Mouse (Mus musculus) hindbrain, embryonic 11.5 days (tissue): ENCODE results near the gene Vars. TPM values are rescaled to one million over a fixed set of nuclear protein-coding genes. Genes with fewer than 3 reads are reported as not detected.

Source experiments
- ATAC-seq: fragments of 200-750 bp; cut with Nextera tagmentation; 2 replicates; pipeline ENCODE4 v1.8.0; 2017; ENCODE audit warnings: mild to moderate bottlenecking, moderate TSS enrichment, moderate library complexity; ENCODE audit not compliant: low FRiP score
- DNase-seq: peaks from one replicate; pipeline ENCODE4 v3.0.0-alpha.2; 2015; ENCODE audit warnings: low spot score
- H3K27ac ChIP-seq: fragments of 300-500 bp; sonication (generic); 2 replicates; pipeline ENCODE4 v1.5.1; 2014; ENCODE audit warnings: mild to moderate bottlenecking, low read depth, low read length
- H3K27me3 ChIP-seq: fragments of 300-500 bp; sonication (generic); 2 replicates; pipeline ENCODE4 v1.6.1; 2014; ENCODE audit warnings: mild to moderate bottlenecking, low read length, moderate library complexity, mixed read lengths; ENCODE audit not compliant: control insufficient read depth, insufficient read depth
- H3K36me3 ChIP-seq: fragments of 300-500 bp; sonication (generic); 2 replicates; pipeline ENCODE4 v1.6.1; 2014; ENCODE audit warnings: mild to moderate bottlenecking, low read length, moderate library complexity, mixed read lengths; ENCODE audit not compliant: control insufficient read depth, insufficient read depth
- H3K4me1 ChIP-seq: fragments of 300-500 bp; sonication (generic); replicated peaks from 2 replicates; pipeline ENCODE4 v1.6.1; 2014; ENCODE audit warnings: low read length, mixed read lengths; ENCODE audit not compliant: control insufficient read depth, insufficient read depth
- H3K4me2 ChIP-seq: fragments of 300-500 bp; sonication (generic); replicated peaks from 2 replicates; pipeline ENCODE4 v1.6.1; 2014; ENCODE audit warnings: mild to moderate bottlenecking, low read depth, low read length
- H3K4me3 ChIP-seq: fragments of 300-500 bp; sonication (generic); 2 replicates; pipeline ENCODE4 v1.5.1; 2014; ENCODE audit warnings: low read depth, low read length
- H3K9ac ChIP-seq: fragments of 300-500 bp; sonication (generic); 2 replicates; pipeline ENCODE4 v1.6.1; 2014; ENCODE audit warnings: low read depth, low read length
- H3K9me3 ChIP-seq: fragments of 300-500 bp; sonication (generic); 2 replicates; pipeline ENCODE4 v1.6.1; 2016; ENCODE audit warnings: low read length; ENCODE audit not compliant: control insufficient read depth
- WGBS: fragments of 180-500 bp; shearing (Covaris S2); extraction: QIAGEN DNeasy Blood & Tissue Kit; methylation state at CpG from one replicate; pipeline ENCODE4 v1.1.7; 2014; 5-methylcytosine and 5-hydroxymethylcytosine counted together
- polyA plus RNA-seq: library from polyadenylated mRNA; unstranded; fragments of >200 nt; fragmentation: Nextera tagmentation; extraction: Ambion mirVana; gene quantifications from 2 replicates; pipeline ENCODE4 v1.2.1, GENCODE M21; 2014

Vars gene
- polyA plus RNA-seq, 1 experiment from 2014 or later: 71.7 TPM

GRCm38 (mm10) chr17:35060071-35060470 is 59.3 kb downstream of the Vars start:
- no peaks in the 10 kb centered on the region for H3K9me3 ChIP-seq
- no peak overlapping the region; the same call in 1 of the 2 replicates for H3K27ac ChIP-seq
- H3K9ac ChIP-seq: peak overlapping the region; percentile 96
- H3K4me2 ChIP-seq: peak overlapping the region; percentile 91
- ATAC-seq (no peak), DNase-seq (no peak)
- WGBS: 33% methylated on average over 14 of the region's 14 CpGs
- peak overlapping the region; percentile 90 for H3K4me3 ChIP-seq
- peaks cover 8% of the 10 kb centered on the region; the same call in 1 of the 2 replicates for H3K36me3 ChIP-seq
- H3K27me3 ChIP-seq: peaks cover 2% of the 10 kb centered on the region; the same call in 1 of the 2 replicates
- H3K4me1 ChIP-seq: peaks cover under 1% of the 10 kb centered on the region; the same call in 1 of the 2 replicates

- WGBS: 56% methylated on average over 22 of the region's 22 CpGs
- Histone ChIP-seq H3K4me3 (peak overlapping the region; percentile 90), H3K36me3 (peaks cover 8% of the 10 kb centered on the region; the same call in 1 of the 2 replicates), H3K9ac (peak overlapping the region; percentile 96; the same call in 1 of the 2 replicates), H3K27me3 (peaks cover 6% of the 10 kb centered on the region), H3K4me2 (peak overlapping the region; percentile 91), H3K4me1 (peaks cover 3% of the 10 kb centered on the region; the same call in 1 of the 2 replicates), H3K9me3 (no peaks in the 10 kb centered on the region), H3K27ac (no peak overlapping the region)
- DNase-seq (peak; percentile 31), ATAC-seq (no peak)
These were observed 60.0 kb downstream of the Vars start for GRCm38 (mm10) chr17:35060737-35061297.

DNA sequence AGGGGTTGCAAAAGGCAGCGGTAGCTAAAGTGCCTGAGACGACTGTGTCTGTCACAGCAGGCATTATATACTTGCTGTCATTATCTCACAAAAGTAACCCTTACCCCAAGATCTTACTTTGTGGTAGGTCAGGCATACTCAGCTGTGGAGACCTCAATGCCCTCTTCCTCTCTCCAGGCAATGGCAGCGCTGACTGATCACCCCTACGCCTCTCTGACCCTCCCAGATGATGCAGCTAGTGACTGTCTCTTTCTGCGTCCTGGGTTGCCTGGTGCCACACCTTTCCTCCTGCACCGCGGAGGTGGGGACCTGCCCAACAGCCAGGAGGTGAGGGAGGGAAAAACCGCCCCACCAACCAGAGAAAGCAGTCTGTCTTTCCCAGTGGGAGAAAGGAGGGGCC is 60.5 kb downstream of the Vars start:
- H3K27ac ChIP-seq: no peak overlapping the region
- no peaks in the 10 kb centered on the region for H3K9me3 ChIP-seq
- H3K4me1 ChIP-seq: peaks cover 3% of the 10 kb centered on the region; the same call in 1 of the 2 replicates
- H3K36me3 ChIP-seq: peaks cover 8% of the 10 kb centered on the region; the same call in 1 of the 2 replicates
- no peak for ATAC-seq
- no peak overlapping the region for H3K4me2 ChIP-seq
- 86% methylated on average over 8 of the region's 8 CpGs for WGBS
- H3K27me3 ChIP-seq: peaks cover 9% of the 10 kb centered on the region
- no peak for DNase-seq
- no peak overlapping the region for H3K9ac ChIP-seq
- H3K4me3 ChIP-seq: no peak overlapping the region

GRCm38 (mm10) chr17:35063466-35063865 is 62.7 kb downstream of the Vars start:
- H3K9me3 ChIP-seq: no peaks in the 10 kb centered on the region
- H3K27ac ChIP-seq: no peak overlapping the region
- DNase-seq (no peak), ATAC-seq (no peak)
- H3K4me1 ChIP-seq: peaks cover 3% of the 10 kb centered on the region; the same call in 1 of the 2 replicates
- no peak overlapping the region for H3K4me2 ChIP-seq
- H3K27me3 ChIP-seq: peaks cover 13% of the 10 kb centered on the region
- H3K4me3 ChIP-seq: no peak overlapping the region
- peaks cover 8% of the 10 kb centered on the region; the same call in 1 of the 2 replicates for H3K36me3 ChIP-seq
- H3K9ac ChIP-seq: no peak overlapping the region
- WGBS: 91% methylated on average over 3 of the region's 3 CpGs

GRCm38 (mm10) chr17:35064378-35064877 is 63.6 kb downstream of the Vars start:
- Histone ChIP-seq H3K4me2 (peak overlapping the region; percentile 54), H3K27me3 (peaks cover 13% of the 10 kb centered on the region), H3K9ac (no peak overlapping the region; the same call in 1 of the 2 replicates), H3K36me3 (peaks cover 8% of the 10 kb centered on the region; the same call in 1 of the 2 replicates), H3K9me3 (no peaks in the 10 kb centered on the region), H3K4me1 (peaks cover 3% of the 10 kb centered on the region; the same call in 1 of the 2 replicates), H3K4me3 (no peak overlapping the region), H3K27ac (no peak overlapping the region)
- 36% methylated on average over 10 of the region's 10 CpGs for WGBS
- DNase-seq: peak; percentile 25
- ATAC-seq: no peak

- peaks cover 3% of the 10 kb centered on the region; the same call in 1 of the 2 replicates for H3K4me1 ChIP-seq
- H3K9me3 ChIP-seq: no peaks in the 10 kb centered on the region
- peak within 1 kb of the TSS; percentile 29 for H3K4me3 ChIP-seq
- H3K9ac ChIP-seq: peak within 1 kb of the TSS; percentile 24
- no peak within 1 kb of the TSS for H3K27ac ChIP-seq
- H3K27me3 ChIP-seq: peaks cover 13% of the 10 kb centered on the region
- DNase-seq (peak; percentile 55), ATAC-seq (0 out of 2 replicates have a peak, but pooled peaks have one; percentile 45)
- peak within 1 kb of the TSS; percentile 54 for H3K4me2 ChIP-seq
- H3K36me3 ChIP-seq: peaks cover 8% of the 10 kb centered on the region; the same call in 1 of the 2 replicates
- WGBS: 1% methylated on average over 48 of the region's 48 CpGs
These were observed 64.5 kb downstream of the Vars start, which contains the start of gene Ly6g6c for GRCm38 (mm10) chr17:35064951-35065947. Ly6g6c (plus strand) TSS chr17:35065388.

Other genes starting within 250 kb of the Vars start
- gene Cyp21a1, start 196.4 kb upstream of the Vars start, polyA plus RNA-seq: not detected in 2 replicates
- 21.7 and 22.7 TPM in 2 replicates for gene Stk19, start 164.0 kb upstream of the Vars start, polyA plus RNA-seq
- gene Dxo, start 164.0 kb upstream of the Vars start, polyA plus RNA-seq: 58.6 and 64.9 TPM in 2 replicates
- gene Skiv2l, start 150.8 kb upstream of the Vars start, polyA plus RNA-seq: 26.9 and 29.9 TPM in 2 replicates
- 117 and 138 TPM in 2 replicates for gene Nelfe, start 150.6 kb upstream of the Vars start, polyA plus RNA-seq
- 1.0 and 2.1 TPM in 2 replicates for gene Cfb, start 138.5 kb upstream of the Vars start, polyA plus RNA-seq
- gene Zbtb12, start 121.5 kb upstream of the Vars start, polyA plus RNA-seq: 2.9 and 3.2 TPM in 2 replicates
- not detected in 2 replicates for gene Gm20547, start 118.9 kb upstream of the Vars start, polyA plus RNA-seq
- gene C2, start 102.7 kb upstream of the Vars start, polyA plus RNA-seq: 0.64 and 1.2 TPM in 2 replicates
- 57.4 and 70.1 TPM in 2 replicates for gene Ehmt2, start 102.5 kb upstream of the Vars start, polyA plus RNA-seq
- 0.12 and 0.29 TPM in 2 replicates for gene Slc44a4, start 86.5 kb upstream of the Vars start, polyA plus RNA-seq
- gene Neu1, start 69.7 kb upstream of the Vars start, polyA plus RNA-seq: 12.9 and 14.5 TPM in 2 replicates
- gene Hspa1b, start 41.7 kb upstream of the Vars start, polyA plus RNA-seq: 0.15 TPM in 1 of 2 replicates, not detected in the other
- 0.49 TPM in 1 of 2 replicates, not detected in the other for gene Gm20481, start 31.1 kb upstream of the Vars start, polyA plus RNA-seq
- gene Hspa1a, start 28.8 kb upstream of the Vars start, polyA plus RNA-seq: 0.93 and 1.4 TPM in 2 replicates
- gene Hspa1l, start 28.3 kb upstream of the Vars start, polyA plus RNA-seq: 0.93 and 1.2 TPM in 2 replicates
- 188 and 207 TPM in 2 replicates for gene Lsm2, start 19.1 kb upstream of the Vars start, polyA plus RNA-seq
- gene Vwa7, start 15.6 kb downstream of the Vars start, polyA plus RNA-seq: 0.10 and 0.36 TPM in 2 replicates
- 3.0 and 4.0 TPM in 2 replicates for gene Sapcd1, start 27.0 kb downstream of the Vars start, polyA plus RNA-seq
- 3.1 and 4.2 TPM in 2 replicates for gene Msh5, start 45.8 kb downstream of the Vars start, polyA plus RNA-seq
- gene Clic1, start 49.0 kb downstream of the Vars start, polyA plus RNA-seq: 45.6 and 85.1 TPM in 2 replicates
- gene Ddah2, start 58.0 kb downstream of the Vars start, polyA plus RNA-seq: 614 and 636 TPM in 2 replicates
- 0.19 TPM in 1 of 2 replicates, not detected in the other for gene Ly6g6c, start 64.4 kb downstream of the Vars start, polyA plus RNA-seq
- 0.66 and 1.1 TPM in 2 replicates for gene Mpig6b, start 65.2 kb downstream of the Vars start, polyA plus RNA-seq
- 0.42 and 0.50 TPM in 2 replicates for gene Ly6g6e, start 75.9 kb downstream of the Vars start, polyA plus RNA-seq
- 1.0 and 2.7 TPM in 2 replicates for gene Ly6g6d, start 77.1 kb downstream of the Vars start, polyA plus RNA-seq
- gene Ly6g6f, start 84.6 kb downstream of the Vars start, polyA plus RNA-seq: 0.29 and 0.52 TPM in 2 replicates
- 40.2 and 45.1 TPM in 2 replicates for gene Abhd16a, start 88.3 kb downstream of the Vars start, polyA plus RNA-seq
- not detected in 2 replicates for gene Ly6g5c, start 107.3 kb downstream of the Vars start, polyA plus RNA-seq
- 0.89 and 0.96 TPM in 2 replicates for gene Ly6g5b, start 114.4 kb downstream of the Vars start, polyA plus RNA-seq
- gene Gpank1, start 120.5 kb downstream of the Vars start, polyA plus RNA-seq: 22.5 and 29.7 TPM in 2 replicates
- gene Csnk2b, start 121.1 kb downstream of the Vars start, polyA plus RNA-seq: 299 and 310 TPM in 2 replicates
- 8.4 and 9.2 TPM in 2 replicates for gene D17H6S53E, start 125.4 kb downstream of the Vars start, polyA plus RNA-seq
- 0.34 and 0.49 TPM in 2 replicates for gene Apom, start 131.1 kb downstream of the Vars start, polyA plus RNA-seq
- 105 and 117 TPM in 2 replicates for gene Bag6, start 134.2 kb downstream of the Vars start, polyA plus RNA-seq
- 167 and 205 TPM in 2 replicates for gene Prrc2a, start 163.9 kb downstream of the Vars start, polyA plus RNA-seq
- gene Aif1, start 175.1 kb downstream of the Vars start, polyA plus RNA-seq: 6.1 and 8.4 TPM in 2 replicates
- gene Lst1, start 187.5 kb downstream of the Vars start, polyA plus RNA-seq: 5.6 and 9.8 TPM in 2 replicates
- gene Ltb, start 193.5 kb downstream of the Vars start, polyA plus RNA-seq: 0.22 and 0.32 TPM in 2 replicates
- gene Tnf, start 201.0 kb downstream of the Vars start, polyA plus RNA-seq: not detected in 2 replicates
- not detected in 2 replicates for gene Lta, start 204.4 kb downstream of the Vars start, polyA plus RNA-seq
- 0.36 and 0.43 TPM in 2 replicates for gene Gm16181, start 219.8 kb downstream of the Vars start, polyA plus RNA-seq
- gene Atp6v1g2, start 232.7 kb downstream of the Vars start, polyA plus RNA-seq: 14.7 and 16.8 TPM in 2 replicates
- gene Nfkbil1, start 234.8 kb downstream of the Vars start, polyA plus RNA-seq: 2.3 and 3.7 TPM in 2 replicates
- 633 and 640 TPM in 2 replicates for gene Ddx39b, start 240.8 kb downstream of the Vars start, polyA plus RNA-seq